Mouse (Mus musculus) intestine, embryonic 14.5 days (tissue): ENCODE data around the gene Ero1l. TPM values are rescaled to one million over a fixed set of nuclear protein-coding genes. Genes with fewer than 3 reads are reported as not detected.

Experiments used
- ATAC-seq: fragments of 200-750 bp; cut with Nextera tagmentation; replicated peaks from 2 replicates; pipeline ENCODE4 v1.8.0; 2017; ENCODE audit warnings: low read depth, moderate number of reproducible peaks, moderate TSS enrichment, moderate library complexity; ENCODE audit not compliant: low FRiP score, low TSS enrichment
- DNase-seq: peaks from one replicate; pipeline ENCODE4 v3.0.0-alpha.2; 2018; ENCODE audit warnings: low spot score
- H3K27ac ChIP-seq: fragments of 300-500 bp; sonication (generic); 2 replicates; pipeline ENCODE4 v1.5.1; 2014; ENCODE audit warnings: low read depth, mild to moderate bottlenecking, control low read depth
- H3K27me3 ChIP-seq: fragments of 300-500 bp; sonication (generic); replicated peaks from 2 replicates; pipeline ENCODE4 v1.6.1; 2014; ENCODE audit warnings: low read length, control low read depth; ENCODE audit not compliant: control insufficient read depth, insufficient read depth
- H3K36me3 ChIP-seq: fragments of 300-500 bp; sonication (generic); 2 replicates; pipeline ENCODE4 v1.6.1; 2014; ENCODE audit warnings: low read length, control low read depth; ENCODE audit not compliant: control insufficient read depth, insufficient read depth
- H3K4me1 ChIP-seq: fragments of 300-500 bp; sonication (generic); replicated peaks from 2 replicates; pipeline ENCODE4 v1.6.1; 2014; ENCODE audit warnings: low read length, control low read depth, mixed read lengths; ENCODE audit not compliant: control insufficient read depth, insufficient read depth
- H3K4me2 ChIP-seq: fragments of 300-500 bp; sonication (generic); 2 replicates; pipeline ENCODE4 v1.6.1; 2014; ENCODE audit warnings: low read length
- H3K4me3 ChIP-seq: fragments of 300-500 bp; sonication (generic); 2 replicates; pipeline ENCODE4 v1.5.1; 2014; ENCODE audit warnings: low read depth, low read length, control low read depth, mixed read lengths
- H3K9ac ChIP-seq: fragments of 300-500 bp; sonication (generic); 2 replicates; pipeline ENCODE4 v1.6.1; 2014; ENCODE audit warnings: mild to moderate bottlenecking, low read length
- H3K9me3 ChIP-seq: fragments of 300-500 bp; sonication (generic); 2 replicates; pipeline ENCODE4 v1.6.1; 2016; ENCODE audit warnings: low read length, control low read depth; ENCODE audit not compliant: control insufficient read depth
- WGBS: fragments of 180-500 bp; shearing (Covaris S2); extraction: QIAGEN DNeasy Blood & Tissue Kit; methylation state at CpG from one replicate; pipeline ENCODE4 v1.1.7; 2014; 5-methylcytosine and 5-hydroxymethylcytosine counted together
- polyA plus RNA-seq: library from polyadenylated mRNA; unstranded; fragments of >200 nt; fragmentation: Nextera tagmentation; extraction: Ambion mirVana; gene quantifications from 2 replicates; pipeline ENCODE4 v1.2.1, GENCODE M21; 2014

Ero1l gene
- polyA plus RNA-seq, 1 experiment from 2014 or later, result 46.7 TPM

DNA sequence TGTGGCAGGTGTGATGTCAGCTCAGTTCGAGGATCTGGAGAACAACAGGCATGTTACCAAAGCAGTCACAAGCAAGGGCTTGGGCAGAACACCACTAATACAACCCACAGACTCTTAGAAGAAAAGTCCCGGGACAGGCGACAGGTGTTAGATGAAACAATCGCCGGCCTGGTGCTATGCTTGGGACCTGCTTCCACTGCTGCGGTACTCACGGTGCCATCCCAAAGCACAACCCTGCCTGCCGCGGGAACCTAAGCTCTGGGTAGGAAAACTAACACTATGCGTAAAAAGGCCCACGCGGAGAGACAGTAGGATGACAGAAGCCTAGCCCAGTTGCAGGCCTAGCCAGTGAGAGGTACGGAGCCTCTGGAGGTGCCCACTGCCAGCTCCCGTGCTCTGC is 8.5 kb downstream of the Ero1l start:
- Histone ChIP-seq H3K4me3 (no peak overlapping the region), H3K4me1 (no peaks in the 10 kb centered on the region; the same call in 1 of the 2 replicates), H3K27ac (no peak overlapping the region), H3K9me3 (no peaks in the 10 kb centered on the region), H3K9ac (no peak overlapping the region), H3K4me2 (no peak overlapping the region), H3K36me3 (peaks cover 4% of the 10 kb centered on the region; the same call in 1 of the 2 replicates), H3K27me3 (no peaks in the 10 kb centered on the region)
- no peak for DNase-seq
- 91% methylated on average over 14 of the region's 14 CpGs for whole genome bisulfite sequencing
- no peak for ATAC-seq

- ATAC-seq (no peak), DNase-seq (no peak)
- H3K27me3 ChIP-seq, result no peaks in the 10 kb centered on the region
- H3K4me2 ChIP-seq, result no peak overlapping the region
- H3K27ac ChIP-seq, result no peak overlapping the region
- WGBS, result 91% methylated on average over 13 of the region's 13 CpGs
- H3K36me3 ChIP-seq, result peaks cover 9% of the 10 kb centered on the region; the same call in 1 of the 2 replicates
- no peaks in the 10 kb centered on the region for H3K9me3 ChIP-seq
- H3K4me3 ChIP-seq, result no peak overlapping the region
- H3K4me1 ChIP-seq, result no peaks in the 10 kb centered on the region
- H3K9ac ChIP-seq, result no peak overlapping the region
Observed at GRCm38 (mm10) chr14:45309646-45310045, 8.9 kb downstream of the Ero1l start.

- Histone ChIP-seq H3K27ac (no peak overlapping the region), H3K27me3 (no peaks in the 10 kb centered on the region), H3K4me3 (no peak overlapping the region), H3K36me3 (peaks cover 19% of the 10 kb centered on the region), H3K4me2 (no peak overlapping the region), H3K4me1 (no peaks in the 10 kb centered on the region), H3K9me3 (no peaks in the 10 kb centered on the region), H3K9ac (no peak overlapping the region)
- ATAC-seq, result no peak; the same call in 1 of the 2 replicates
- DNase-seq, result no peak
- 86% methylated on average over 8 of the region's 8 CpGs for WGBS
Observed at GRCm38 (mm10) chr14:45307630-45308328, 10.8 kb downstream of the Ero1l start.

- Histone ChIP-seq H3K4me1 (no peaks in the 10 kb centered on the region), H3K36me3 (peaks cover 26% of the 10 kb centered on the region), H3K9me3 (no peaks in the 10 kb centered on the region), H3K4me3 (no peak overlapping the region), H3K4me2 (no peak overlapping the region), H3K27ac (no peak overlapping the region), H3K27me3 (no peaks in the 10 kb centered on the region), H3K9ac (no peak overlapping the region)
- WGBS, result 89% methylated on average over 5 of the region's 5 CpGs
- no peak for ATAC-seq
- DNase-seq, result no peak
Observed at GRCm38 (mm10) chr14:45305852-45306251, 12.7 kb downstream of the Ero1l start.

DNA sequence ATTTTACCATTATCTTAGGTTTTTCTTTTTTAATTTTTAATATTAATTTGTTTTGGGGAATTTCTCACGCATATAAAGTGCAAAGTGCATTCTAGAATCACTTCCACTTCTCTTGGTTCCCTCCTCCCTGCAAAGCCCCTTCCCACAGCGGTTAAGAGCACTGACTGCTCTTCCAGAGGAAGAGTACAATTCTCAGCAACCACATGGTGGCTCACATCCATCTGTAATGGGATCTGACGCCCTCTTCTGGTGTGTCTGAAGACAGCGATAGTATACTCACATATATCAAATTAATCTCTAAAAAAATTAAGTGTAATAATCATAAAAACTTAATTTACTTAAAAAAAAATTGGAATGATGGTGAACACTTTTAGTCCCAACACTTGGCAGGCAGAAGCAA is 14.2 kb downstream of the Ero1l start:
- Histone ChIP-seq H3K36me3 (peaks cover 38% of the 10 kb centered on the region), H3K4me2 (no peak overlapping the region), H3K27me3 (no peaks in the 10 kb centered on the region), H3K9ac (no peak overlapping the region), H3K4me3 (no peak overlapping the region), H3K9me3 (no peaks in the 10 kb centered on the region), H3K27ac (no peak overlapping the region), H3K4me1 (no peaks in the 10 kb centered on the region)
- WGBS, result 81% methylated on average over 4 of the region's 4 CpGs
- DNase-seq (no peak), ATAC-seq (no peak)

GRCm38 (mm10) chr14:45303939-45304338 is 14.6 kb downstream of the Ero1l start:
- no peak overlapping the region for H3K27ac ChIP-seq
- no peaks in the 10 kb centered on the region for H3K9me3 ChIP-seq
- no peak overlapping the region for H3K4me3 ChIP-seq
- DNase-seq, result no peak
- no peaks in the 10 kb centered on the region for H3K4me1 ChIP-seq
- 77% methylated on average over 4 of the region's 4 CpGs for WGBS
- peaks cover 42% of the 10 kb centered on the region for H3K36me3 ChIP-seq
- H3K4me2 ChIP-seq, result no peak overlapping the region
- no peak overlapping the region for H3K9ac ChIP-seq
- H3K27me3 ChIP-seq, result no peaks in the 10 kb centered on the region
- no peak for ATAC-seq

- 82% methylated on average over 4 of the region's 4 CpGs for WGBS
- Histone ChIP-seq H3K4me2 (no peak overlapping the region), H3K27ac (no peak overlapping the region), H3K27me3 (no peaks in the 10 kb centered on the region), H3K9me3 (no peaks in the 10 kb centered on the region), H3K4me1 (no peaks in the 10 kb centered on the region), H3K9ac (no peak overlapping the region), H3K4me3 (no peak overlapping the region), H3K36me3 (peaks cover 30% of the 10 kb centered on the region)
- DNase-seq, result no peak
- ATAC-seq, result no peak
Observed at GRCm38 (mm10) chr14:45291608-45292007, 27.0 kb downstream of the Ero1l start.

DNA sequence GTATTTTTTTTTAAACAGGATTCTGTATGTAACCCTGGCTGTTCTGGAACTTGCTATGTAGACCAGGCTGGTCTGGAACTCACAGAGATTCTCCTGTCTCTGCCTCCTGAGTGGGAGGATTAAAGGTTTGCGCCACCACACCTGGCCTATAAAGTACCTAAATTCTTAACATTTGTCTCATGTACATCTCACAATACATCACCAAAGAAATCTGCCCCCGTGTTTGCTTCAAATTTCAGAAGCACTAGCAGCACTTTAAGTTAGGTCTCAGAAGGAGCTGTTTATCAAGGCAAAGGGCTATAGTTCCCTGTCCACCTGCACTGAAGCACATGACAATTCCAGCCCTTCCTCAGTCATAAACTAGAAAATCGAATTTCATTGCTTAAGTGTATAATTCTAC is 36.5 kb downstream of the Ero1l start:
- no peak overlapping the region for H3K9ac ChIP-seq
- no peaks in the 10 kb centered on the region for H3K9me3 ChIP-seq
- H3K27ac ChIP-seq, result no peak overlapping the region
- H3K4me2 ChIP-seq, result no peak overlapping the region
- no peak overlapping the region for H3K4me3 ChIP-seq
- H3K36me3 ChIP-seq, result peaks cover 5% of the 10 kb centered on the region
- 86% methylated on average over 3 of the region's 3 CpGs for WGBS
- ATAC-seq (no peak), DNase-seq (no peak)
- no peaks in the 10 kb centered on the region for H3K27me3 ChIP-seq
- no peaks in the 10 kb centered on the region for H3K4me1 ChIP-seq

DNA sequence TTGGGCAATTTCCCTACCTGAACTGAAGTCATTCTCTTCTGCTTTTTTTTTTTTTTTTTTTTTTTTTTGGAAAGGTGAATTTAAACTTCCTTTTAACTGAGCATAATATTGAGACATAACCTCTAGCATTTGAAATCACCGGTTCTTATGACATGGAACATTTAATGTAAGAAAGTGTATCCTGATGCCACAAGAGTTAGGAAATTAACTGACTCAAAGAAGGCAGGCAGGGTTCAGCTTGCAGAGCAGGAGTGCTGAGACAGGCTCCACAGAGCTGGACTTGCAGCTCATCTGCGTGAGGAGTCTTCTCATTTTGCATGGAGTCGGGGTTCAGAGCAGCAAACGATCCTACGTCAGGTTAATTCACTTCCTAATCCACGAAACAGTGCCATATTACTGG is 42.8 kb downstream of the Ero1l start:
- Histone ChIP-seq H3K4me1 (no peaks in the 10 kb centered on the region), H3K27ac (no peak overlapping the region), H3K4me3 (no peak overlapping the region), H3K9me3 (no peaks in the 10 kb centered on the region), H3K4me2 (no peak overlapping the region), H3K36me3 (no peaks in the 10 kb centered on the region), H3K9ac (no peak overlapping the region), H3K27me3 (no peaks in the 10 kb centered on the region)
- no peak for DNase-seq
- WGBS, result 90% methylated on average over 6 of the region's 6 CpGs
- no peak for ATAC-seq
